Mouse (Mus musculus): Measurements from ENCODE around the gene Spink8. TPM values are rescaled to one million over a fixed set of nuclear protein-coding genes. Genes with fewer than 3 reads are reported as not detected.

Spink8 gene
- polyA plus RNA-seq, 1 experiment from 2014 or later, result 1.4 TPM

- H3K4me2 ChIP-seq (replicated peaks), result no peak overlapping the region
- H3K27me3 ChIP-seq, result no peaks in the 10 kb centered on the region
- H3K4me3 ChIP-seq (replicated peaks), result no peak overlapping the region
- ATAC-seq (ENCODE audit: insufficient number of reproducible peaks, low FRiP score, low TSS enrichment, low read depth), result no peak
- H3K9ac ChIP-seq, result no peak overlapping the region
- H3K4me1 ChIP-seq, result no peaks in the 10 kb centered on the region
- WGBS, result 30% methylated on average over 6 of the region's 6 CpGs
- H3K9me3 ChIP-seq (replicated peaks), result no peaks in the 10 kb centered on the region
- no peak overlapping the region for H3K27ac ChIP-seq (replicated peaks)
- no peaks in the 10 kb centered on the region for H3K36me3 ChIP-seq
Observed at GRCm38 (mm10) chr9:109870983-109871572, 59.0 kb downstream of the Spink8 start.

GRCm38 (mm10) chr9:109874797-109875691, 63.0 kb downstream of the Spink8 start, which contains the start of gene Cdc25a:
Gene Cdc25a (plus strand): TSS chr9:109875579.
- Histone ChIP-seq H3K9ac (peak within 1 kb of the TSS; percentile 88), H3K36me3 (peaks cover 21% of the 10 kb centered on the region), H3K9me3 (replicated peaks) (no peaks in the 10 kb centered on the region), H3K4me1 (peaks cover 14% of the 10 kb centered on the region), H3K27ac (replicated peaks) (peak within 1 kb of the TSS; percentile 94), H3K4me3 (replicated peaks) (peak within 1 kb of the TSS; percentile 97), H3K27me3 (no peaks in the 10 kb centered on the region), H3K4me2 (replicated peaks) (peak within 1 kb of the TSS; percentile 55)
- whole genome bisulfite sequencing, result 6% methylated on average over 33 of the region's 33 CpGs
- peak; percentile 92 for ATAC-seq (ENCODE audit: insufficient number of reproducible peaks, low FRiP score, low TSS enrichment, low read depth)

GRCm38 (mm10) chr9:109875695-109876601, 63.9 kb downstream of the Spink8 start:
- H3K4me1 ChIP-seq, result peaks cover 14% of the 10 kb centered on the region
- peak; percentile 80 for ATAC-seq (ENCODE audit: insufficient number of reproducible peaks, low FRiP score, low TSS enrichment, low read depth)
- no peaks in the 10 kb centered on the region for H3K9me3 ChIP-seq (replicated peaks)
- H3K27ac ChIP-seq (replicated peaks), result peak overlapping the region; percentile 94
- under 1% methylated on average over 76 of the region's 76 CpGs for WGBS
- peak overlapping the region; percentile 88 for H3K9ac ChIP-seq
- peaks cover 29% of the 10 kb centered on the region for H3K36me3 ChIP-seq
- peak overlapping the region; percentile 55 for H3K4me2 ChIP-seq (replicated peaks)
- no peaks in the 10 kb centered on the region for H3K27me3 ChIP-seq
- H3K4me3 ChIP-seq (replicated peaks), result peak overlapping the region; percentile 97

Other genes with a start within 250 kb of the Spink8 start
- not detected in 2 replicates for gene Fbxw15, start 244.0 kb upstream of the Spink8 start, polyA plus RNA-seq (2015; fragmentation: Nextera tagmentation; extraction: Ambion mirVana)
- not detected in 2 replicates for gene Fbxw24, start 186.2 kb upstream of the Spink8 start, polyA plus RNA-seq (2015; fragmentation: Nextera tagmentation; extraction: Ambion mirVana)
- gene Fbxw25, start 147.6 kb upstream of the Spink8 start, polyA plus RNA-seq (2015; fragmentation: Nextera tagmentation; extraction: Ambion mirVana), result not detected in 2 replicates
- not detected in 2 replicates for gene Fbxw18, start 109.6 kb upstream of the Spink8 start, polyA plus RNA-seq (2015; fragmentation: Nextera tagmentation; extraction: Ambion mirVana)
- not detected in 2 replicates for gene Fbxw26, start 66.2 kb upstream of the Spink8 start, polyA plus RNA-seq (2015; fragmentation: Nextera tagmentation; extraction: Ambion mirVana)
- gene Fbxw27, start 21.6 kb upstream of the Spink8 start, polyA plus RNA-seq (2015; fragmentation: Nextera tagmentation; extraction: Ambion mirVana), result not detected in 2 replicates
- 56.8 and 60.8 TPM in 2 replicates for gene Nme6, start 20.5 kb downstream of the Spink8 start, polyA plus RNA-seq (2015; fragmentation: Nextera tagmentation; extraction: Ambion mirVana)
- gene Camp, start 37.3 kb downstream of the Spink8 start, polyA plus RNA-seq (2015; fragmentation: Nextera tagmentation; extraction: Ambion mirVana), result 2.2 and 2.4 TPM in 2 replicates
- gene Cdc25a, start 63.3 kb downstream of the Spink8 start, polyA plus RNA-seq (2015; fragmentation: Nextera tagmentation; extraction: Ambion mirVana), result 26.2 and 26.8 TPM in 2 replicates
- gene Map4, start 119.2 kb downstream of the Spink8 start, polyA plus RNA-seq (2015; fragmentation: Nextera tagmentation; extraction: Ambion mirVana), result 80.1 and 82.4 TPM in 2 replicates

All from embryonic facial prominence, embryonic 15.5 days (tissue).